Mouse (Mus musculus): ENCODE data around the gene Dsn1.

Gene Dsn1

GRCm38 (mm10) chr2:157006511-157007233, at the start of gene Dsn1:
Gene Dsn1 (minus strand): TSS chr2:157007154.
- DNase-seq = peak; percentile 94 to 95

- DNase-seq = no peak
Measured at GRCm38 (mm10) chr2:157055721-157056120, 48.8 kb upstream of the Dsn1 start.

DNA sequence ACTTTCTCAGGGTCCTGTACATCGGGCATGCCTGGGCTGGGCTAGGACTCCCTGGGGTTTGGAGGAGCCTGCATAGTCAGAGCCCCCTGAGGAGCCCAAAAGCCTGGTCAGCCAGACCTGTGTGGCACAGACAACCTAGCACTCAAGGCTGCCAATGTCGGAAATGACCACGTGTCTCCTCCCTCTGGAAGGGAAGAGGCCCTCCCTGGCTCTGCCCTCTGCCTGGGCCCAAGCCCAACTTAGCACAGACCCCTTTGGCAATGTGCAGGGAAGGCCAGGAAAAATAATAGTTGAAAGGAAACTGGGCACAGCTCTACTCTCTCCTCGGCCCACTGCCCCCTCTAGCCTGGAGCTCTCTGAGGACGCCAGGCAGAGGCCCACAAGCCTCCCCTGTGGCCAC, 47.9 kb upstream of the Dsn1 start:
- DNase-seq = no peak

- peak in 1 of 2 experiments; percentile 38 for DNase-seq
Measured at GRCm38 (mm10) chr2:157054297-157054696, 47.3 kb upstream of the Dsn1 start.

DNA sequence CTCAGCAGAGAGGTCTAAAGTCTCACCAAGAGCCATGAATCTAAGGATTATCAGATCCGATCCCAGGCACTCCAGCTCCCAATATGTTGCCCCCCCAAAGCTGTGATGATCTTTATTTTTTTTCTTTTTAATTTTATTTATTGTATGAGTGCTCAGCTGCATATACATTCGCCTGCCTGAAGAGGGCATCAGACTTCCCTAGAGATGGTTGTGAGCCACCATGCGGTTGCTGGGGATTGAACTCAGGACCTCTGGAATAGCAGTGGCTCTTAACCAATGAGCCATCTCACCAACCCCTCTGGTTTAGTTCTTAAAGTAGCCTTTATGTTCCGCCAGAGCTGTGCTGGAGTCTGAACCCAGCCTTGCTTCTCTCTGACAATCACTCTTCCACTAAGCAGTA, 46.8 kb upstream of the Dsn1 start:
- no peak for DNase-seq

DNA sequence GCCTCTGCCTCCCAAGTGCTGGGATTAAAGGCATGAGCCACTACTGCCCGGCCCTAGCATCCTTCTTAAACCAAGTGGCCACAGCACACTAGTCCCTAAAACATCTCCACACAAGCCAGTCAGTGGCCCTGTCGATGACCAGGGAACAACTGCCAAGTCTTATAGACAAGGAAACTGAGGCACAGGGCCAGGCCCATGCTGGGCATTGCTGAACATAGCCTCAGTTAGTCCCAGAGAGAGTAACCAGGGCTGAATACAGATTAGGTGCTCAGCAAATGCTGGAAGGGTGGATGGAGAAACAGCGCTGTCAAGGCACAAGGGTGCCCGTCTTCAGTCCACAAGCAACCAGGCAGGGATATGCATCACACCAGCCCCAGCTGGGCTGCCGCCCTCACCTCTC, 46.2 kb upstream of the Dsn1 start:
- DNase-seq = no peak

- peak; percentile 29 to 51 for DNase-seq
Measured at GRCm38 (mm10) chr2:157052448-157052847, 45.5 kb upstream of the Dsn1 start.

DNA sequence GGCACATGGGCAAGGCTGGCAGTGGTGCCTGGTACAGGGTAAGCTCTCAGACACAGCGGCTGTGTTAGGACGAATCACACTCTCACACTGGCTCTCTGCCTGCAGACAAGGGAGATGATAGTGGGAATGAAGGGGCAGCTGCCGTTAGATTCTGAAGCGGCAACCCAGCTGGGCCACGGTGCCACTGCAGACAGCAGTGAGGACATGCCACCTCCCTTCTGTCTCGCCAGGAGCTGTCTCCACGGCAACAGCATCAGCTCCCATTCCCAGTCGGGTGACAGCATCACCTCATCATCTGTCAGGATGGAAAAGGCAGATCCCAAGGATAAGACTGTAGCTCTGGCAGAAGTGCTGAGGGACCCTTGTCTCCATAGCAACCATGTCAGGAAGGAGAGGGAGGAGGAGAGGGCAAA, 42.9 kb upstream of the Dsn1 start:
- no peak for DNase-seq

- no peak for DNase-seq
Measured at GRCm38 (mm10) chr2:157048395-157049181, 41.6 kb upstream of the Dsn1 start.

DNA sequence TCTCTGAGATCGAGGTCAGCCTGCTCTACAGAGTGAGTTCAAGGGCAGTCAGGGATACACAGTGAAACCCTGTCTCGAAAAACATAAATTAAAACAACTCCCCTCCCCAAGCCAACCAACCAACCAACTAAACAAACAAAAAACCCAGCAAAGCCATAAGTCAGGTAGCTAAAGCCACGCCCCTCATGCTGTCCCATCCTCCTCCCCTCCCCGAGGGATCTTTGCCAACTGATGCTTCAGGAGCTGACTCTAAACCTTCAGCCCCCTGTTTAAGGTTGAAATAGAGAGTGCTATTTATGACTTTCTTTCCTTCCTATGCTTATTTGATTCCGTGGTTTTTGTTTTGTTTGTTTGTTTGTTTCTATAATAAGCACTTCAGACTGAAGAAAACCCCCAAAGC, 40.0 kb upstream of the Dsn1 start:
- DNase-seq = no peak

DNA sequence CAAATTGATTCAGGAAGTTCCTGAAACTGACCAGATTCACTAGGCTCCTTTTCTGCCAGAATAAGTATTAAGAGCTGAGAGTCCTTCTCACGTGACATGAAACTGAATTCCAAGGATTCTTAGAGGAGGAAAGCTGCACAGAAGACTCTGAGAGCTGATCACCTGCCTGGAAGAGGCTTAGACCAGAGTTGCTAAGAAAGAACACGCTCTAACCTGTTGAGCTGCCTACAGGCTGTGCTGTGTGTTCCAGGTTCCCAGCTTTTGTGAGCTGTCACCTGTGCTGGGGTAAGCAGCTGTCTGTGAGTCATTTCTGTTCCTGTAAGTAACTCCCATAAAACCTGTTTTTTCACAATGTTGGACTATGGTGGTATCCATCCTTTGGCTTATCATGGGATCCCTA, 39.0 kb upstream of the Dsn1 start:
- DNase-seq = no peak

- peak in 1 of 2 experiments; percentile 42 for DNase-seq
Measured at GRCm38 (mm10) chr2:157043987-157044386, 37.0 kb upstream of the Dsn1 start.

DNA sequence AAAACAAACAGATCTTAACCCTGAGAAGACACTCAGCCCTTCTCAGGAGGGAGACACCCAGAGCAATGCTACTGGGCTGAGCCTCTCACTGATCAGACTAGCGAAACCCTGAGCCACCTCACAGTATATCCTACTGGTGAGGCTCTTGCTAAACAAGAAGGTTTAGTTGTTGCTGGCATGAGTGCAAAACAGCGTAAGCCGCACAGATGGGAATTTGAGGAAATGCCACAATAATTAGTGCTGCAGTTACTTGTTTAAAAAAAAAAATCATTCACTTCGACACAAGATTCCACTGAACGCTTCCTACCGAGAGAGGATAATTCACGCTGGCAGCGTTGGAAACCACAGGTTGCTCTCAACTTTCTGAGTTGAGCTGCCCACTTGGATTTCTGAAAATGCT, 36.6 kb upstream of the Dsn1 start:
- DNase-seq = no peak

GRCm38 (mm10) chr2:157041421-157041820, 34.5 kb upstream of the Dsn1 start:
- no peak for DNase-seq

GRCm38 (mm10) chr2:157040649-157041046, 33.7 kb upstream of the Dsn1 start:
- no peak for DNase-seq

GRCm38 (mm10) chr2:157039900-157040648, 33.1 kb upstream of the Dsn1 start:
- peak; percentile 26 to 35 for DNase-seq

DNA sequence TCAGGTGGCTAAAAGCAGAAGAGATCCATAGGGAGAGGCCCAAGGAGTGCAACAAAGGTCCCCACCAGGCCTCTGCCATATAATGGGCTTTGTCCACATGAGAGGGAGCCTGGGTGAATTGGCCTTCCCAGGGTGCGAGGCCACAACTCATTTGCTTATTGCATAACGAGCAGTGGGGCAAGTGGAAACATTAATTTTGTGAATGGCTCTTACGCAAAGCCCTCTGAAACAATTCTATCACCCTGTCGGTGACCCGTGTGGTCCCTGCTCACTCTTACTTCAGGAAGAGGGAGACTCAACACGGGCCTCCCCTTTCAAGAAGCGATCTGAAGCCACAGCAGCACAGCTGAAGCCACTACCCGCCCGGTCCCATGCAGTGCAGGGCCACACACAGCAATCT, 30.3 kb upstream of the Dsn1 start:
- DNase-seq = no peak

GRCm38 (mm10) chr2:157036400-157036799, 29.4 kb upstream of the Dsn1 start:
- DNase-seq = no peak

GRCm38 (mm10) chr2:157035371-157035770, 28.4 kb upstream of the Dsn1 start:
- no peak for DNase-seq

DNA sequence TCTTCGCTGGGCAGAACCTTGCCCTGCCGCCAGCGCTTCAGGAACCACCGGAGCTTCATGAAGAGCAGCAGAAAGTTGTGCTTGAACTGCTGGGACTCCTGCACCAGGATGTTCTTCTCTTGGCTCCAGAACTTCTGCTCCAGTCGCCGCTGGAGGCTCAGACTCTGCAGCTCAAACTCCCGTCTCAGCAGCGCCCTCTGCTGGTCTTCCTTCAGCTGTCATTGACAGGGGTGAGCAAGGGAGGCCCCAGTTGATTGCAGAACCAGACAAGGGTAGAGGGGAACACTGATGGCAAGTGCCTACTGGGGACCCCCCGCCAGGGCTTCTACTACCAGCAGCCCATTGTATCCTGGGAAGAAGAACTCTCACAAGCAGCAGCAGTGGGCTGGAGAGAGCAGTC, 23.9 kb upstream of the Dsn1 start:
- peak; percentile 95 to 96 for DNase-seq

DNA sequence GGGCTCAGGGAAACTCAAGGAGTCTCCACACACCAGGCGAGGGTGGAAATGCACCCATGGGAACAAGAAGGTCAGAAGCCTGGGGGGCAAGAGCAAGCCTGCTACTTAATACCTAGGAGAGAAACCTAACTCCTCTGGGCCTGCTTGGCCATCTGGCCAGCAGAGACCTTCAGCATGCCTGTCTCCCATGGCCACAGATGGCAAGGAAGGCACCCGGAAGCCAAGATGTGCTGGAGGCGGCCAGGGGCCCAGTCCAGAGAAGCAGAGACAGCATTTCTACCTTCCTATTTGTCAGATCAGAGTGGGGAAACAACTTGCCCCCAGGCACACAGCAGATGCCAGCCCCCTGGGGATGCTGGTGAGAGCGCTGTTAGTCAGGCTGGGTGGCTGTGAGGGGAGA, 21.3 kb upstream of the Dsn1 start:
- no peak for DNase-seq

GRCm38 (mm10) chr2:157027106-157028008, 20.4 kb upstream of the Dsn1 start:
- DNase-seq = no peak
